Mouse (Mus musculus) adrenal gland, adult (tissue): ENCODE measurements around the gene Lipe.
"Not testable (repeated sequence)": the region's sequence is repeated elsewhere in the genome, so short reads cannot be mapped to it uniquely, and the experiment has no call there.

Experiments used
- DNase-seq, 2 experiments: peaks; one replicate each; pipeline ENCODE4 v3.0.0; 2022 to 2023; ENCODE audit warnings: low spot score in 1 of 2; ENCODE audit not compliant: inconsistent age in 2 of 2

Lipe gene

GRCm38 (mm10) chr7:25417597-25417996 is 19.1 kb upstream of the Lipe start:
- DNase-seq = peak in 1 of 2 experiments; percentile 70

- DNase-seq = peak in 1 of 2 experiments; percentile 3
These were observed 14.4 kb upstream of the Lipe start, which contains the start of gene Cxcl17 for GRCm38 (mm10) chr7:25412833-25413441. Cxcl17 (minus strand) TSS chr7:25412886.

- DNase-seq = peak in 1 of 2 experiments; percentile 6
These were observed 13.4 kb upstream of the Lipe start for GRCm38 (mm10) chr7:25411861-25412260.

- DNase-seq = peak; percentile 8 to 63
These were observed 12.6 kb upstream of the Lipe start for GRCm38 (mm10) chr7:25410969-25411615.

- DNase-seq = peak; percentile 25 to 73
These were observed 10.7 kb upstream of the Lipe start for GRCm38 (mm10) chr7:25409114-25409760.

- no peak for DNase-seq
These were observed 8.0 kb upstream of the Lipe start for GRCm38 (mm10) chr7:25406468-25406867.

- DNase-seq = peak; percentile 85 to 94
These were observed 4.2 kb upstream of the Lipe start for GRCm38 (mm10) chr7:25402671-25403101.

- peak; percentile 85 to 93 for DNase-seq
These were observed 3.5 kb upstream of the Lipe start for GRCm38 (mm10) chr7:25401986-25402385.

- DNase-seq = no peak
These were observed 3.0 kb upstream of the Lipe start for GRCm38 (mm10) chr7:25401551-25401950.

GRCm38 (mm10) chr7:25399028-25399427 is 518 bp upstream of the Lipe start:
- DNase-seq = not testable (repeated sequence)

GRCm38 (mm10) chr7:25396621-25397020 is 1.9 kb downstream of the Lipe start:
- DNase-seq = peak in 1 of 2 experiments; percentile 54

GRCm38 (mm10) chr7:25395558-25396521 is 2.7 kb downstream of the Lipe start:
- peak; percentile 97 to 99 for DNase-seq

GRCm38 (mm10) chr7:25395186-25395557 is 3.3 kb downstream of the Lipe start:
- no peak for DNase-seq

GRCm38 (mm10) chr7:25394754-25395153 is 3.8 kb downstream of the Lipe start:
- DNase-seq = peak; percentile 47 to 90

GRCm38 (mm10) chr7:25393451-25394210 is 4.9 kb downstream of the Lipe start:
- DNase-seq = peak; percentile 69 to 89

GRCm38 (mm10) chr7:25392851-25393250 is 5.7 kb downstream of the Lipe start:
- DNase-seq = peak; percentile 31 to 68

GRCm38 (mm10) chr7:25391856-25392453 is 6.6 kb downstream of the Lipe start:
- DNase-seq = peak; percentile 22 to 65

- peak; percentile 68 to 88 for DNase-seq
These were observed 7.5 kb downstream of the Lipe start for GRCm38 (mm10) chr7:25390986-25391385.

GRCm38 (mm10) chr7:25390054-25390770 is 8.3 kb downstream of the Lipe start:
- DNase-seq = peak; percentile 78 to 90
